Mouse (Mus musculus): Measurements from ENCODE around the gene Pea15a.
"Not testable (repeated sequence)": the region's sequence is repeated elsewhere in the genome, so short reads cannot be mapped to it uniquely, and the experiment has no call there.

Pea15a gene

GRCm38 (mm10) chr1:172206141-172206917, at the start of gene Pea15a:
Gene Pea15a (minus strand): TSS chr1:172206804.
- DNase-seq, result peak; percentile 88

GRCm38 (mm10) chr1:172247679-172248078, 41.1 kb upstream of the Pea15a start:
- no peak for DNase-seq

- DNase-seq, result peak; percentile 68
Observed at GRCm38 (mm10) chr1:172247216-172247615, 40.6 kb upstream of the Pea15a start.

GRCm38 (mm10) chr1:172244645-172245044, 38.0 kb upstream of the Pea15a start:
- DNase-seq, result not testable (repeated sequence)

- DNase-seq, result no peak
Observed at GRCm38 (mm10) chr1:172243547-172244205, 37.1 kb upstream of the Pea15a start.

- peak; percentile 18 for DNase-seq
Observed at GRCm38 (mm10) chr1:172242401-172242800, 35.8 kb upstream of the Pea15a start.

- no peak for DNase-seq
Observed at GRCm38 (mm10) chr1:172240945-172241708, 34.5 kb upstream of the Pea15a start.

- no peak for DNase-seq
Observed at GRCm38 (mm10) chr1:172229215-172229614, 22.6 kb upstream of the Pea15a start.

- no peak for DNase-seq
Observed at GRCm38 (mm10) chr1:172228209-172228608, 21.6 kb upstream of the Pea15a start.

GRCm38 (mm10) chr1:172221297-172222063, 14.9 kb upstream of the Pea15a start:
- no peak for DNase-seq

- DNase-seq, result no peak
Observed at GRCm38 (mm10) chr1:172220414-172220813, 13.8 kb upstream of the Pea15a start.

- no peak for DNase-seq
Observed at GRCm38 (mm10) chr1:172219451-172220406, 13.1 kb upstream of the Pea15a start, which contains the start of gene Casq1. Gene Casq1 (minus strand): TSS chr1:172219868.

- no peak for DNase-seq
Observed at GRCm38 (mm10) chr1:172218164-172218910, 11.7 kb upstream of the Pea15a start.

GRCm38 (mm10) chr1:172217148-172217547, 10.5 kb upstream of the Pea15a start:
- peak; percentile 90 for DNase-seq

- no peak for DNase-seq
Observed at GRCm38 (mm10) chr1:172214748-172215147, 8.1 kb upstream of the Pea15a start.

- no peak for DNase-seq
Observed at GRCm38 (mm10) chr1:172213771-172214170, 7.2 kb upstream of the Pea15a start.

- DNase-seq, result no peak
Observed at GRCm38 (mm10) chr1:172212776-172213175, 6.2 kb upstream of the Pea15a start.

- DNase-seq, result peak; percentile 79
Observed at GRCm38 (mm10) chr1:172207111-172207584, 544 bp upstream of the Pea15a start.

GRCm38 (mm10) chr1:172205741-172206087, 890 bp downstream of the Pea15a start:
- DNase-seq, result no peak

Data from layer of hippocampus, adult 9-11 months (tissue).